Mouse (Mus musculus) small intestine, adult 2 months (tissue): Measurements from ENCODE around the gene Cfap161. TPM values are rescaled to one million over a fixed set of nuclear protein-coding genes. Genes with fewer than 3 reads are reported as not detected.

Source experiments
- H3K27ac ChIP-seq: fragments of 200-500 bp; 2 replicates; pipeline ENCODE4 v1.5.1; 2012; ENCODE audit warnings: low read depth, low read length, control low read depth, inconsistent platforms; ENCODE audit not compliant: insufficient read depth
- H3K27me3 ChIP-seq: fragments of 200-500 bp; 2 replicates; pipeline ENCODE4 v1.6.1; 2012; ENCODE audit warnings: mild to moderate bottlenecking, moderate library complexity, low read length, inconsistent platforms; ENCODE audit not compliant: control insufficient read depth, insufficient read depth
- H3K36me3 ChIP-seq: fragments of 200-500 bp; 2 replicates; pipeline ENCODE4 v1.6.1; 2012; ENCODE audit warnings: mild to moderate bottlenecking, low read length, control low read depth, inconsistent platforms; ENCODE audit not compliant: control insufficient read depth, insufficient read depth
- H3K4me1 ChIP-seq: fragments of 200-500 bp; 2 replicates; pipeline ENCODE4 v1.6.1; 2012; ENCODE audit warnings: low read length, inconsistent platforms, mixed read lengths; ENCODE audit not compliant: control insufficient read depth, insufficient read depth, insufficient read length
- H3K4me3 ChIP-seq: fragments of 200-500 bp; 2 replicates; pipeline ENCODE4 v1.5.1; 2012; ENCODE audit warnings: low read depth, mild to moderate bottlenecking, control low read depth, inconsistent platforms, low read length, moderate library complexity
- CTCF ChIP-seq: fragments of 200-500 bp; IDR thresholded peaks from 2 replicates; pipeline ENCODE4 v1.5.1; 2012; ENCODE audit warnings: low read depth, mild to moderate bottlenecking, control low read depth, inconsistent platforms, low read length, moderate library complexity, mixed read lengths; ENCODE audit not compliant: insufficient replicate concordance, insufficient read length; ENCODE audit errors: extremely low read depth
- POLR2A ChIP-seq: fragments of 200-500 bp; IDR thresholded peaks from 2 replicates; pipeline ENCODE4 v1.6.1; 2012; ENCODE audit warnings: low read depth, mild to moderate bottlenecking, control low read depth, inconsistent platforms, low read length, moderate library complexity
- WGBS: fragments of 180-500 bp; shearing (Covaris S2); methylation state at CpG from one replicate; pipeline ENCODE4 v1.1.7; 2018; 5-methylcytosine and 5-hydroxymethylcytosine counted together
- polyA plus RNA-seq: library from polyadenylated mRNA; depleted of rRNA; stranded (reverse); fragments of >200 nt; gene quantifications from 2 replicates; pipeline ENCODE4 v1.2.3, GENCODE M21; 2012

Gene Cfap161
- polyA plus RNA-seq, 1 experiment, result not detected

DNA sequence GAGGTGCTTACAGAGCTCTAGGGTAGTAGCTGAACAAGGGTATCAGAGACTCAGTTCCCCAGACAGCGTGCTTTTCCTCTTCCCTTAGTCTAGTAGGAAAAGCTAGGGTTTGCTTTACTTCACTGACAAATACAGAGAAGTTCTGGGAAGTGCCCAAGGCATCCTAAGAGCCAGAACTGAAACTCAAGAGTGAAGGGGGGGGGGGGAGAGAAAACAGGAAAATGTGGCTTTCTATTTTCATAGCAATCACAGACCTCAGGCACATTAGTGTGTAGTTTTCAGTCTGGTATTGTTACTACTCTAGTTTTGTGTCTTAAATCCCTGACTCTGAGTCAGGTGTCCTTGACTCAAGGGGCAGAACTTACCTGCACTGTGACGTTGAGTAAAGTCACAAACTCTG is 7.3 kb upstream of the Cfap161 start:
- Histone ChIP-seq H3K4me1 (no peaks in the 10 kb centered on the region), H3K27me3 (no peaks in the 10 kb centered on the region), H3K4me3 (no peak overlapping the region), H3K27ac (no peak overlapping the region), H3K36me3 (no peaks in the 10 kb centered on the region)
- TF ChIP-seq POLR2A (no peak), CTCF (no peak)
- WGBS, result 74% methylated on average over 2 of the region's 2 CpGs

- Histone ChIP-seq H3K27ac (no peak overlapping the region), H3K4me1 (no peaks in the 10 kb centered on the region), H3K36me3 (no peaks in the 10 kb centered on the region), H3K4me3 (no peak overlapping the region), H3K27me3 (no peaks in the 10 kb centered on the region)
- no peak for TF ChIP-seq POLR2A
- TF ChIP-seq CTCF, result no peak
- 94% methylated on average over 6 of the region's 6 CpGs for WGBS
Observed at GRCm38 (mm10) chr7:83801483-83801875, 6.8 kb upstream of the Cfap161 start.

DNA sequence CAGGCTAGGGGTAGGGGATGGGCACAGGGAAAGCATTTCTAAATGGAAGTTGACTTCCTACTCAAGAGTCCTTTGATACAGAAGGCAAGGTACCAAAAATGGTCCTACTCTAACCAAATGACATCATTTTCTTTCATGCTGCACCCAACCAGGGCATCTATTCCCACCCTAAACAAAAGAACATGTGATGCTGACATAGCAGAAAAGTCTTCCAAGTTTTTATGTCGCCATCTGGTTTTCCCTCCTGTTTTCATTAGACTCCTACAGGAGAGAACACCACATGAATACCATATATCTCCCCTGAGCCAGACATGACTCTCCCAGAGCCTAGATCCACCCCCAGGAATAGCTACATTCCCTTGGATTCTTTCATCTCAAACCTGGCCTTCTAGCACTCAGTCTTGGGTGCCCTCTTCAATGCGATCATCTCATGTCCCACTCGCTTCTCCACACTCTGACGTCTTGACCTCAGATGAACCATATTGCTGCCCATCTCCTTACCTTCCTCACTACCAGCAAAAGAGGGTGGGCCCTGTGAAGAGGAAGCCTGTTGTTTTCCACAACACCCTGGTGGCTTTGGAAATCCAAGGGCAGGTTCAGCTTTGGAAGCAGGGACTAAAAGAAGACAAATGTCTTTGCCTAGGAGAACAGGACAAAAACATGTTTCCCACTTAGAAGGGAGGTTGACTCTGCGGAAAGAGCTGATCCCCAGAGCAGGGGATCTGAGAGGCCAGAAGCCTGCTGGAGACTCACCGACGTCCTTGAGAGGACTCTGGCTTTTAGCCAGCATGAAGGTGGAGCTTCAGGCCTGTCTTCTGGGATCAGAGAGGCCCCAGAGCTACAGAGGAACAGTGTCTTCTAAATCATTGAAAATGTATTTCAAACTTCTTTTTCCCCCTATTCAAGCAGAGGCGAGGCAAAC is 6.1 kb upstream of the Cfap161 start:
- H3K27ac ChIP-seq, result no peak overlapping the region
- 69% methylated on average over 8 of the region's 8 CpGs for WGBS
- no peak overlapping the region for H3K4me3 ChIP-seq
- no peak for TF ChIP-seq POLR2A
- TF ChIP-seq CTCF, result no peak
- no peaks in the 10 kb centered on the region for H3K27me3 ChIP-seq
- no peaks in the 10 kb centered on the region for H3K36me3 ChIP-seq
- no peaks in the 10 kb centered on the region for H3K4me1 ChIP-seq

DNA sequence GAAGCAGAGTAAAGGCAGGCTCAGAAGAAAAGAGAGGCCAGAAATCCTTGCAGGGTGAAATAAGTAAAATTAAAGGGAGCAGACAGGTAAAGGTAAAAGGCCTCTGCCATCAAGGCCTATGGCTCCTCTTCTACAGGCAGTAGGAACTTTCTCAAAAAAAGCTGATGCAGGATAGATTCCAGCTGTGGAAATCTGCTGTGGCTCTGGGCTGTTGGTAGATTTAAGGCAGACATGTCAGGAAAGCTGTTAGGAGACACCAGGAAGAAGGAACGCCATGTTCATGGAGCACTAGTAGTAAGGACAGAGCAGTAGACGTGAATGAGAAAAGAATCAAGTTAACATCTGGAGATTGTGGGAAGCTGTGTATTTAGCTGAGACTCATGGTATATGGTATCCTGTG is 5.4 kb upstream of the Cfap161 start:
- no peak for TF ChIP-seq POLR2A
- TF ChIP-seq CTCF, result no peak
- H3K4me1 ChIP-seq, result no peaks in the 10 kb centered on the region
- H3K27ac ChIP-seq, result no peak overlapping the region
- H3K27me3 ChIP-seq, result no peaks in the 10 kb centered on the region
- H3K36me3 ChIP-seq, result no peaks in the 10 kb centered on the region
- no peak overlapping the region for H3K4me3 ChIP-seq
- WGBS, result 96% methylated on average over 2 of the region's 2 CpGs

- Histone ChIP-seq H3K4me3 (no peak overlapping the region), H3K36me3 (no peaks in the 10 kb centered on the region), H3K27ac (no peak overlapping the region), H3K4me1 (no peaks in the 10 kb centered on the region), H3K27me3 (no peaks in the 10 kb centered on the region)
- TF ChIP-seq POLR2A, result no peak
Observed at GRCm38 (mm10) chr7:83798004-83798403, 3.3 kb upstream of the Cfap161 start.

- Histone ChIP-seq H3K27me3 (no peaks in the 10 kb centered on the region), H3K36me3 (no peaks in the 10 kb centered on the region), H3K4me3 (no peak overlapping the region), H3K27ac (no peak overlapping the region), H3K4me1 (no peaks in the 10 kb centered on the region)
- 54% methylated on average over 5 of the region's 5 CpGs for WGBS
- no peak for TF ChIP-seq POLR2A
- no peak for TF ChIP-seq CTCF
Observed at GRCm38 (mm10) chr7:83796177-83796576, 1.5 kb upstream of the Cfap161 start.

GRCm38 (mm10) chr7:83794006-83794683 is 535 bp downstream of the Cfap161 start:
- no peak overlapping the region for H3K27ac ChIP-seq
- H3K36me3 ChIP-seq, result no peaks in the 10 kb centered on the region
- H3K4me1 ChIP-seq, result no peaks in the 10 kb centered on the region
- TF ChIP-seq POLR2A (no peak), CTCF (no peak)
- no peak overlapping the region for H3K4me3 ChIP-seq
- H3K27me3 ChIP-seq, result no peaks in the 10 kb centered on the region
- 46% methylated on average over 11 of the region's 11 CpGs for WGBS
